Mouse (Mus musculus) heart, adult 2 months (tissue): ENCODE results near the gene Card6. TPM values are rescaled to one million over a fixed set of nuclear protein-coding genes. Genes with fewer than 3 reads are reported as not detected.

Source experiments
- DNase-seq, 2 experiments: peaks; one replicate each; pipeline ENCODE4 v3.0.0; 2021
- H3K27ac ChIP-seq: fragments of 200-600 bp; 2 replicates; pipeline ENCODE4 v1.8.1; 2022
- H3K27me3 ChIP-seq: fragments of 200-500 bp; 2 replicates; pipeline ENCODE4 v1.6.1; 2012; ENCODE audit warnings: mild to moderate bottlenecking, low read length, inconsistent platforms, mixed read lengths; ENCODE audit not compliant: control insufficient read depth, insufficient read depth
- H3K36me3 ChIP-seq: fragments of 200-500 bp; 2 replicates; pipeline ENCODE4 v1.6.1; 2012; ENCODE audit warnings: low read length, inconsistent platforms; ENCODE audit not compliant: control insufficient read depth, insufficient read depth
- H3K4me1 ChIP-seq: fragments of 200-500 bp; 2 replicates; pipeline ENCODE4 v1.6.1; 2011; ENCODE audit warnings: low read length; ENCODE audit not compliant: control insufficient read depth, insufficient read depth
- H3K4me3 ChIP-seq: fragments of 200-600 bp; 2 replicates; pipeline ENCODE4 v1.8.1; 2022
- H3K79me2 ChIP-seq: fragments of 200-500 bp; replicated peaks from 2 replicates; pipeline ENCODE4 v1.6.1; 2012; ENCODE audit warnings: mild to moderate bottlenecking, inconsistent platforms, low read length, moderate library complexity, mixed read lengths; ENCODE audit not compliant: control insufficient read depth, insufficient read depth
- H3K9ac ChIP-seq: fragments of 200-500 bp; 2 replicates; pipeline ENCODE4 v1.6.1; 2012; ENCODE audit warnings: low read depth, mild to moderate bottlenecking, control low read depth, inconsistent platforms, low read length, mixed read lengths
- CTCF ChIP-seq: fragments of 200-600 bp; IDR thresholded peaks from 2 replicates; pipeline ENCODE4 v1.8.1; 2022; ENCODE audit warnings: antibody characterized with exemption, mild to moderate bottlenecking, moderate library complexity
- EP300 ChIP-seq: fragments of 200-500 bp; IDR thresholded peaks from 2 replicates; pipeline ENCODE4 v1.6.1; 2011; ENCODE audit warnings: low read depth, low read length, control low read depth; ENCODE audit not compliant: insufficient read depth
- POLR2A ChIP-seq: fragments of 200-500 bp; IDR thresholded peaks from 2 replicates; pipeline ENCODE4 v1.6.1; 2011; ENCODE audit warnings: mild to moderate bottlenecking, low read depth, low read length, control low read depth; ENCODE audit not compliant: insufficient read depth
- WGBS: fragments of 180-500 bp; shearing (Covaris S2); methylation state at CpG from one replicate; pipeline ENCODE4 v1.1.7; 2018; 5-methylcytosine and 5-hydroxymethylcytosine counted together
- intact Hi-C: fragments of 180-260 bp; cut with DNase I; formaldehyde crosslinking; loops from one replicate; pipeline ENCODE4 v1.15.1; 2025
- polyA plus RNA-seq: library from polyadenylated mRNA; depleted of rRNA; stranded (reverse); fragments of >200 nt; gene quantifications from 2 replicates; pipeline ENCODE4 v1.2.3, GENCODE M21; 2012
- total RNA-seq, 2 experiments: library from RNA; stranded (reverse); gene quantifications; 2 replicates each; pipeline ENCODE4 v1.2.3; 2021

Card6 gene
- total and polyA plus RNA-seq, 3 experiments, result 2.4 to 8.3 (median 6.5) TPM

- no peaks in the 10 kb centered on the region for H3K79me2 ChIP-seq
- H3K36me3 ChIP-seq, result peaks cover 21% of the 10 kb centered on the region
- H3K27me3 ChIP-seq, result no peaks in the 10 kb centered on the region
- intact Hi-C loops, result loop anchor here (2.0 kb wide), 2 partner anchors 26 to 68 kb away; partner anchors contain the start of genes Prkaa1 and Ttc33
- H3K4me3 ChIP-seq, result peak within 1 kb of the TSS; percentile 90
- TF ChIP-seq EP300 (no peak), POLR2A (peak; percentile 83), CTCF (peak; percentile 88)
- peak within 1 kb of the TSS; percentile 84 for H3K9ac ChIP-seq
- peak within 1 kb of the TSS; percentile 92 for H3K27ac ChIP-seq
- H3K4me1 ChIP-seq, result peaks cover 4% of the 10 kb centered on the region; the same call in 1 of the 2 replicates
- peak; percentile 99 for DNase-seq
- WGBS, result under 1% methylated on average over 55 of the region's 55 CpGs
Measured at GRCm38 (mm10) chr15:5116270-5117030, 8.1 kb upstream of the Card6 start, which contains the start of gene Rpl37. Rpl37 (plus strand) TSS chr15:5116645.

- no peak for DNase-seq
- H3K27me3 ChIP-seq, result no peaks in the 10 kb centered on the region
- peak overlapping the region; percentile 92 for H3K27ac ChIP-seq
- 57% methylated on average over 8 of the region's 8 CpGs for WGBS
- H3K9ac ChIP-seq, result no peak overlapping the region
- peaks cover 4% of the 10 kb centered on the region; the same call in 1 of the 2 replicates for H3K4me1 ChIP-seq
- H3K4me3 ChIP-seq, result peak overlapping the region; percentile 90; the same call in 1 of the 2 replicates
- intact Hi-C loops, result no loop called here
- no peak for TF ChIP-seq POLR2A
- no peak for TF ChIP-seq EP300
- TF ChIP-seq CTCF, result no peak
- peaks cover 21% of the 10 kb centered on the region for H3K36me3 ChIP-seq
- no peaks in the 10 kb centered on the region for H3K79me2 ChIP-seq
Measured at GRCm38 (mm10) chr15:5115173-5115572, 6.8 kb upstream of the Card6 start.

GRCm38 (mm10) chr15:5112651-5113050 is 4.3 kb upstream of the Card6 start:
- peaks cover 7% of the 10 kb centered on the region for H3K36me3 ChIP-seq
- H3K4me3 ChIP-seq, result no peak overlapping the region
- no peak for TF ChIP-seq POLR2A
- intact Hi-C loops, result no loop called here
- H3K79me2 ChIP-seq, result no peaks in the 10 kb centered on the region
- no peak for DNase-seq
- H3K27ac ChIP-seq, result no peak overlapping the region
- peaks cover 5% of the 10 kb centered on the region for H3K4me1 ChIP-seq
- H3K9ac ChIP-seq, result no peak overlapping the region
- WGBS, result 75% methylated on average over 3 of the region's 3 CpGs
- no peaks in the 10 kb centered on the region for H3K27me3 ChIP-seq

GRCm38 (mm10) chr15:5108655-5109040 is 309 bp upstream of the Card6 start:
- WGBS, result 43% methylated on average over 3 of the region's 3 CpGs
- H3K9ac ChIP-seq, result peak overlapping the region; percentile 47
- DNase-seq, result peak in 1 of 2 experiments; percentile 10
- intact Hi-C loops, result loop anchor here (5.0 kb wide), 1 partner anchor 34 kb away; the partner anchor contains the start of gene Prkaa1
- no peaks in the 10 kb centered on the region for H3K27me3 ChIP-seq
- H3K27ac ChIP-seq, result no peak overlapping the region
- no peak for TF ChIP-seq CTCF
- TF ChIP-seq POLR2A, result no peak
- no peak for TF ChIP-seq EP300
- H3K36me3 ChIP-seq, result peaks cover 4% of the 10 kb centered on the region
- H3K4me3 ChIP-seq, result no peak overlapping the region
- H3K79me2 ChIP-seq, result no peaks in the 10 kb centered on the region
- peaks cover 3% of the 10 kb centered on the region for H3K4me1 ChIP-seq

GRCm38 (mm10) chr15:5106293-5106692 is 2.0 kb downstream of the Card6 start:
- Histone ChIP-seq H3K9ac (no peak overlapping the region), H3K27ac (no peak overlapping the region), H3K36me3 (peaks cover 4% of the 10 kb centered on the region), H3K79me2 (no peaks in the 10 kb centered on the region), H3K4me1 (peaks cover 3% of the 10 kb centered on the region), H3K27me3 (no peaks in the 10 kb centered on the region), H3K4me3 (no peak overlapping the region)
- TF ChIP-seq EP300, result no peak
- TF ChIP-seq CTCF, result peak; percentile 84
- DNase-seq, result no peak
- intact Hi-C loops, result loop anchor here (1.0 to 5.0 kb wide), 2 partner anchors 19 to 36 kb away; partner anchors contain the start of gene Prkaa1
- 46% methylated on average over 2 of the region's 2 CpGs for WGBS

GRCm38 (mm10) chr15:5105891-5106290 is 2.4 kb downstream of the Card6 start:
- Histone ChIP-seq H3K9ac (no peak overlapping the region), H3K4me3 (no peak overlapping the region), H3K36me3 (peaks cover 4% of the 10 kb centered on the region), H3K27ac (no peak overlapping the region), H3K4me1 (peaks cover 3% of the 10 kb centered on the region), H3K27me3 (no peaks in the 10 kb centered on the region), H3K79me2 (no peaks in the 10 kb centered on the region)
- DNase-seq, result no peak
- intact Hi-C loops, result loop anchor here (1.0 to 5.0 kb wide), 2 partner anchors 19 to 36 kb away; partner anchors contain the start of gene Prkaa1
- WGBS, result 86% methylated on average over 6 of the region's 6 CpGs
- no peak for TF ChIP-seq POLR2A
- TF ChIP-seq CTCF, result no peak
- TF ChIP-seq EP300, result no peak
